Mouse (Mus musculus) adrenal gland, adult 2 months (tissue): ENCODE results near the gene AC124502.3. TPM values are rescaled to one million over a fixed set of nuclear protein-coding genes. Genes with fewer than 3 reads are reported as not detected.
"Not testable (repeated sequence)": the region's sequence is repeated elsewhere in the genome, so short reads cannot be mapped to it uniquely, and the experiment has no call there.

ENCODE experiments used
- DNase-seq: peaks from one replicate; pipeline ENCODE4 v3.0.0; 2021
- long read RNA-seq: library from polyadenylated mRNA; stranded (forward); transcript quantifications from one replicate; pipeline ENCODE4 v2.0.0, GENCODE M21; 2021
- polyA plus RNA-seq: library from polyadenylated mRNA; depleted of rRNA; stranded (reverse); fragments of >200 nt; gene quantifications from 2 replicates; pipeline ENCODE4 v1.2.3, GENCODE M21; 2012; rRNA removed
- total RNA-seq, 2 experiments: library from RNA; stranded (reverse); gene quantifications; 2 replicates each; pipeline ENCODE4 v1.2.3; 2021

Gene AC124502.3
- total RNA-seq = 1 to 10 TPM; 1.6 to 2.6 TPM
- polyA plus RNA-seq = 0.55 and 0.89 TPM in 2 replicates
- long read RNA-seq, partial matches to known transcripts = 2 of 3 reads
- long read RNA-seq, other reads (novel, unspliced or antisense) = 1 of 3 reads

- DNase-seq = peak; percentile 93
Measured at GRCm38 (mm10) chr19:5038709-5039156, at the start of gene AC124502.3, which contains the start of gene B4gat1. AC124502.3 (plus strand) TSS chr19:5038891. B4gat1 (plus strand) TSS chr19:5038826.

GRCm38 (mm10) chr19:4989013-4989412 lies 49.7 kb upstream of the AC124502.3 start:
- peak; percentile 89 for DNase-seq

- DNase-seq = no peak
Measured at GRCm38 (mm10) chr19:4989434-4990255, 49.0 kb upstream of the AC124502.3 start.

GRCm38 (mm10) chr19:4990256-4990625 lies 48.5 kb upstream of the AC124502.3 start, which contains the start of gene Npas4:
Npas4 (minus strand) TSS chr19:4990316.
- no peak for DNase-seq

DNA sequence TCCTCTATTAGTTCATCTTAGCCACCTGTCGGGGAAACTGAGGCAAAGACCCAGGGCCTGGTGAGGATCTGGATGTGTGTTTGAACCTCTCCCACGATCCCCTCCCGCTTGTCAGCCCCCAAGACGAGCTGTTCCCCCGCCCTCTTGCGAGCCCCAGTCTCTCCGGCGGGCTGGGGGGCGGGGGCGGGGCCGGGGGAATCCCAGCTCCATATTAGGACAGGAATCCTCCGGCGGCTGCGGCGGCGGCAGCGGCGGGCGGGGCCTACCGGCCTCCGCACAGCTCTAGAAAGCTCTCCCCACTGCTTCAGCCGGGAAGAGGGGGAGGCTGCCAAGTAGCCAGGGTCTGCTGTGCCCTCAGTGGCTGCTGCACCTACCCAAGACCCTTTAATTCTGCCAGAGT lies 48.0 kb upstream of the AC124502.3 start:
- no peak for DNase-seq

GRCm38 (mm10) chr19:4992371-4992770 lies 46.3 kb upstream of the AC124502.3 start:
- no peak for DNase-seq

GRCm38 (mm10) chr19:4992904-4993303 lies 45.8 kb upstream of the AC124502.3 start:
- DNase-seq = peak; percentile 92

DNA sequence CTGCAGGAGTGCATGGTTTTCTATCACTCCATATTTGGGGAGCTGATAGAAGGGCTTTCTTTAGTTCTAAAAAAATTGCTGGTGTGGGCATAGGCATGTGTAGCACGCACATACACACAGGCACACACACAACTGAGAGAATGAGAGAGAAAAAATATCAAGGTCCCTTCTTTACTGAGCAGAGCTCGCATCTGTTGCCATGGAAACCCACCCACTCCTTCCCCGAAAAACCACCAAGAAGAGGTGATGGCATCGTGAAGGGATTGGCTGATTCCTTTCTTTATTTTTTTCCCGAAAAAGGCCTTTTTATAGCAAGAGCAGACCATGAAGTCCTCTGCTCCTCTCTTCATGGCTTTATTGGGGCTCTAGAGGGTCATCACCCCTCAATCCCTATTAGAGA lies 44.6 kb upstream of the AC124502.3 start:
- DNase-seq = no peak

DNA sequence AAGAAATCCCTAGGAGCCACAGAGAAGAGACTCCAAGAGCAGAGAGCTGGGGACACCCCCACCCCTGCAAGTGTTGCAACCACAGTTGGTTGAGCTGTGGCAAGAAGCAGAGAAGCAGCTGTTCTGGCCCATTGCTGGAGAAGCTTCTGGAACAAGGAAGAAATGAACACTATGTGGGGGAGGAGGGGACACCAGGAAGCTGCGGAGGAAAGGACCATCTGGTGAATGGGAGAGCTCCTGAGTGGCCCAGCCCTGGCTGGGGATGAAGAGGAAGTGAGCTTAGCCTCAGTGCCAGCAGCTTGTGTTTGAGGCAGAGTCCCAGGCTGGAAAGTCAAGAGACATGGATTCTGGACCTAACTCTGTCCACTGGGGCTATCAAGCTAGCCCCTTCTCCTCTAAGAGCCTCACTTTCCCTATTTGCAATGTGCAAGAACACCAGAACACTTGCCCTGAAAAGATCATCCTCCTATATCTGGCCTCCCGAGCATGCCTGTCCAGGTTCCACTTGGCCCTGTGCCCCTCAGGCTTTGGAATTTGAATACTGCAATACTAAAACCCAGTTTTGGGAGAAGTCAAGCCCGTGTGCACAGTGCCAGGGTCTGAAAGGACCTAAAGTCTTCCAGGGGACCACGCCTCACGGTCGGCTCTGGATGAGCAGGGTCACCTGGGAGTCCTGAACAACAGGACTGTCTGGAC lies 39.1 kb upstream of the AC124502.3 start:
- DNase-seq = no peak

DNA sequence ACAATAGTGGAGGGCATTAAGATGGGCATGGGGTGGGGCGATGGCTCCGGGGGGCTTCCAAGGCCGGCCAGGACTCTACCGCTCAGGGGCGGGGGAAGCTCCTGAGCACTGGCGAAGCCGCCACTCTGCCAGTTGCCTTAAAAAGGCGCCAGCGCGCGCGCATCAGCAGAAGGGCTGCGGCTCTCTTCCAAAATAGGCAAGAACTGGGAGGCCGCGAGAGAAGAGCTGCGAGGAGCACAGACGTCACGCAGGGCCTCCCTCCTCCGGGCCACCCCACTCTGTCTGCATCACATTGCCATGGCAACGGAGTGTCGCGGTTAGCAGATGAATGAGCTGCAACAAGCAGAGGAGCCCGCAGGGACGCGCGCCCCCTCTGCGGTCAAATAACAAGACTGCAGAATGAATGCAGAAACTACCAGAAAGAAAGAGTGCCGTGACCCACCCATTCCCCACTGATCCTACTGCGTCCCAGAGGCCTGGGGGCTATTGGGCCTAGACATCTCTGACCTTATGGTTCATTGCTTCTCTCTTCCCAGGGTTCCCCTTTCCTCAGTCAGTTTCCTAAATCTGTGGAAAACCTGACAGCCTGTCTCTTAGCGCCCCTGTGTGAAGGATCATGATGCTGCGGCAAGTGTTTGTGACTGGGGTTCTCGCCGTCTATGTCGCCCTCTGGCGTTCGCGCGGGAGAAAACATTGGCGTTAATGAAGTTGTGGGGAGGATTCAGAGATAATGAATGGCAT lies 36.9 kb upstream of the AC124502.3 start:
- peak; percentile 83 for DNase-seq

- DNase-seq = not testable (repeated sequence)
Measured at GRCm38 (mm10) chr19:5003644-5004043, 35.0 kb upstream of the AC124502.3 start.

GRCm38 (mm10) chr19:5004925-5005324 lies 33.8 kb upstream of the AC124502.3 start:
- no peak for DNase-seq

DNA sequence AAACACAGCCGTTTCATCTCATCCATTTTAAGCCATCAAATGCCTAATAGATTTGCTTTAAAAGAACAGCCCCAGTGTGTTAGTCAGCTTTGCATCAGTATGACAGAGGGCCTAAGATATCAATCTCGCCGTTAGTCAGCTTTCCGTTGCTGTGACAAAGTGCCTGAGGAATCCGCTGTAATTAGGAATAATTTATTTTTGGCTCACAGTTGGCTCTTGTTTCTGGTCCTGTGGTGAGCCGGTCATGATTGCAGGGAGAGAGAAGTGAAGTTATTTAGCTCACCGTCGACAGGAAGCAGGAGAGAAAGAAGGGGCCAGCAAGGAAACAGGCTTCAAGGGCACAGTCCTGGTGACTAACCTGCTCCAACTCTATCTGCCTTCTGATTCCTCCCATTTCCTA lies 25.6 kb upstream of the AC124502.3 start:
- DNase-seq = no peak

- DNase-seq = peak; percentile 19
Measured at GRCm38 (mm10) chr19:5014961-5015398, 23.7 kb upstream of the AC124502.3 start.

GRCm38 (mm10) chr19:5016221-5016742 lies 22.4 kb upstream of the AC124502.3 start:
- DNase-seq = no peak

- peak; percentile 66 for DNase-seq
Measured at GRCm38 (mm10) chr19:5016782-5017181, 21.9 kb upstream of the AC124502.3 start.

GRCm38 (mm10) chr19:5017611-5018010 lies 21.1 kb upstream of the AC124502.3 start:
- no peak for DNase-seq

GRCm38 (mm10) chr19:5018191-5018590 lies 20.5 kb upstream of the AC124502.3 start:
- no peak for DNase-seq

DNA sequence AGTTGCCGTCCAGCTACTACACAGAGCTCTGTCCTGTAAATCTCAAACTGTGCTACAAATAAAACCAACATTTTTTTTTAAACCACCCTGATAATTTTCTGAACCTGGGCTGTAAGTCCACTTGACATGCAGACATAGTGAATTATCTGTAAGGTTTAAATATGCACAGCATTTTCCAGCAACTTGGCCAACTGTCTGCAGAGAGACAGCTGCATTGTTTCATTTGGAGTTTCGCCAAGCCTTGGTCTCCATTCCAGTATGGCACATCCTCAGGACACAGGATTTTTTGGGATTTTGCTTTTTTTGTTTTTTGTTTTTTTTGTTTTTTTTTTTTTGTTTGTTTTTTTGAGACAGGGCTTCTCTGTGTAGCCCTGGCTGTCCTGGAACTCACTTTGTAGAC lies 17.3 kb upstream of the AC124502.3 start:
- DNase-seq = no peak

- peak; percentile 97 for DNase-seq
Measured at GRCm38 (mm10) chr19:5023621-5024479, 14.8 kb upstream of the AC124502.3 start, which contains the start of gene Slc29a2. Slc29a2 (plus strand) TSS chr19:5023860.

DNA sequence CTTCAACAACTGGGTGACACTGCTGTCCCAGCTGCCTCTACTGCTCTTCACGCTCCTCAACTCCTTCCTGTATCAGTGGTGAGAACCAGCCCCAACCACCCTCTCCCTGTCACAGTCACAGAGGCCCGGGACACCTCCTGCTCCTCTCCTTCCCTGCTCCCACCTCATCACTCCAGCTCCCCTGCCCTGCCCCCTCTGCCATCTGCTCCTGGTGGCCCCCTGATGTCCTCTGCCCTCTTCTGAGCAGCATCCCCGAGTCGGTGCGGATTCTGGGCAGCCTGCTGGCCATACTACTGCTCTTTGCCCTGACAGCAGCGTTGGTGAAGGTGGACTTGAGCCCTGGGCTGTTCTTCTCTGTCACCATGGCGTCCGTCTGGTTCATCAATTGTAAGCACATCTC lies 12.6 kb upstream of the AC124502.3 start:
- DNase-seq = no peak
